Mouse (Mus musculus) liver, embryonic 14.5 days (tissue): ENCODE data around the gene Htr5b.

Source experiments
- CTCF ChIP-seq: IDR thresholded peaks from 2 replicates; pipeline ENCODE4 v1.5.1; 2016; ENCODE audit warnings: antibody characterized with exemption, low read depth, control low read depth
- EP300 ChIP-seq: IDR thresholded peaks from 2 replicates; pipeline ENCODE4 v1.6.1; 2016; ENCODE audit warnings: antibody characterized with exemption, low read depth

DNA sequence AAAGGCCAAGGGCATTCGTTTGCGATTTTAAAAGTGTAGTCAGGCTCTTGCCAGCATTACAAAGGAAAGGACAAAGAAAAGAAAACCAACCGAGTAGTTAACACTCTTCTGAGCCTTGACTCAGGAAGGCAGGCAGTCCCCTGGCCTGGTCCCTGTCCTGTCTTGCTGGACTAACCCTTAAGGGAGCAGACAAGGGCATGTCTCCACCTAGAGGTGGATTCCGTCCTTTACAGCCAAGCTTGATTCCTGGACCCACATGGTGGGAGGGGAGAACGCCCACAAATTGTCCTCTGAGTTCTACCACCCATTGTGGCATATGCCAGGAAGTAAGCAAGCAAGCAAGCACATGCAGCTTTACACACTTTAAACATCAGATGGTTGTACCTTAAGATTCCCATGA is 38.0 kb downstream of the Htr5b start:
- peak; percentile 58 for TF ChIP-seq CTCF
- TF ChIP-seq EP300, result no peak
